Mouse (Mus musculus) left cerebral cortex, postnatal 36 days (tissue): ENCODE results near the gene Snurf. TPM values are rescaled to one million over a fixed set of nuclear protein-coding genes. Genes with fewer than 3 reads are reported as not detected.

Source experiments
- DNase-seq, 2 experiments: peaks; one replicate each; pipeline ENCODE4 v3.0.0; 2021 to 2022; ENCODE audit warnings: low spot score in 2 of 2, mixed read lengths in 1 of 2
- intact Hi-C: fragments of 180-260 bp; cut with DNase I; formaldehyde crosslinking; loops from one replicate; pipeline ENCODE4 v1.15.1; 2025
- total RNA-seq, 2 experiments: library from RNA; stranded (reverse); gene quantifications; 2 replicates each; pipeline ENCODE4 v1.2.3; 2021

Gene Snurf
- total RNA-seq = 1,000 to 10,000 TPM; 2,435 to 2,615 TPM

- intact Hi-C loops = loop anchor here (5.0 kb wide), 2 partner anchors 43 to 243 kb away; no protein-coding TSS in a partner anchor
- DNase-seq = peak; percentile 79 to 83
These were observed at the start of gene Snurf, which contains the start of gene Gm38393 for GRCm38 (mm10) chr7:60004606-60005330. Gene Snurf, minus strand, starts transcription at chr7:60005049. Gene Gm38393, minus strand, starts transcription at chr7:60005064.

GRCm38 (mm10) chr7:60047481-60048201, 42.8 kb upstream of the Snurf start:
- peak; percentile 21 to 31 for DNase-seq
- intact Hi-C loops = loop anchor here (5.0 kb wide), 1 partner anchor 40 kb away; the partner anchor contains the start of genes Gm38393 and Snurf

DNA sequence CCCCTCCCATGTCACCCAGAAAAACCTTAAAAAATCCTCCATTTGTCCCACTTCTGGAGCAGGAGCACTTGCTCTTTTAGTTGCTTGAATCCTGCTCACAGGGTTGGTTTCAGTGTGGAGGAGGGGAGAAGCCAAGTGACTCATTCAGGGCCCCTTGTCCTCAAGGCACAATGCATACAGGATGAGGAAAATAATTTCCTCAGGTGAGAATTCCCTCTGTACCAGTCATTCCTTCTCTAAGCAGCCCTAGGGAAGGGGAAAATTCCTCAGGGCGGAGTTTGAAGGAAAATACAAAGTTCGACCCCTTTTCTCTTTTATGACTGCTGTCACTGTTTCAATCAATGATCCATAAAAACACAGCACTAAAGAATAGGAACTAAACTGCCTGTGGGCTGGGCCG, 8.3 kb upstream of the Snurf start:
- intact Hi-C loops = no loop called here
- DNase-seq = no peak

- no peak for DNase-seq
- intact Hi-C loops = loop anchor here (5.0 kb wide), 2 partner anchors 39 to 239 kb away; no protein-coding TSS in a partner anchor
These were observed 3.0 kb upstream of the Snurf start for GRCm38 (mm10) chr7:60007727-60008360.

DNA sequence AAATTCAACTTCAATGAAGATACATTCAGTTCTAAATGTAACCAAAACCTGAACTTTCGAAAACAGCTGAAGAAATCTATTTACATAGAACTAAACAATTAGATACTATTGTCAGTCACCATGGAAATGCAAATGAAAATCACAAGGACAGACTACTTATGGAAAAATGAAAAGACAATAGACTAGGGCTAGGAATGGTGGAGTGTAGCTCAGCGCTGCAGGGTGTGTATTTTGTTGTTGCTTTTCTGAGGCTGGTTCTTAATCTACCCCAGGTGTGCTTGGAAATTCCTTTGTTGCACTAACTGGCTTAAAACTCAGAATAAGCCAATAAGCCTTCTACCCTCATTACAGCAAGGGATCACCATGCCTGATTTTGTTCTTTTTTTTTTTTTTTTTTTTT, 1.4 kb upstream of the Snurf start:
- no peak for DNase-seq
- intact Hi-C loops = loop anchor here (5.0 kb wide), 2 partner anchors 41 to 241 kb away; no protein-coding TSS in a partner anchor

DNA sequence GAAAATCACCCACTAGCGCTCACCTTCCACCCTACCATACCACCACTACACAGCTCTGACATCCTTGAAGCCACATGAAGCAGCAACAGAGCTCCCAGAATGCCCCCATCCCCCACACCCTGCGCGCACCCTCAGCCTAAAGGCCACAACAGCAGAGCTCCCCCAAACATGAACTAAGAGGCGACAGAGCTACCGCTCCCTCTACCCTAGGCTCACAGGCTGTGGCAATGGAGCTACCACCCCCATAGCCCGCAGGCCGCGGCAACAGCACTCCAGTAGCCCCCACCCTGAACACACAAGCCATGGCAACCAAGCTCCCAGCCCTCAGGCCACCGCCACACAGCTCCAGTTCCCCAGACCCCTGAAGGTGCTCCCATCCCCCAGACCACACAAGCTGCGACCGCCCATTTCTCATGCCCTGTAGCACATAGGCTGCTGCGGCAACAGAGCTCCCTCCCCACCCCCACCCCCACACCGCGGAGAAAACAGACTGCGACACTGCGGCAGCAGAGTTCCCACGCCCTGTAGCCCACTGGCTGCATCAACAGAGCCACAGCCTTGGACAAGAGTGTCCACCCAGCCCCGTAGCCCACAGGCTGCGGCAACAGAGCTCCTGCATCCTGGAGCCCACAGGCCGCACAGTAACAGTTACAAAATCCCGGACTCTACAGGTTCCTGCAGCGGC, 786 bp downstream of the Snurf start:
- peak; percentile 27 to 44 for DNase-seq
- intact Hi-C loops = no loop called here

DNA sequence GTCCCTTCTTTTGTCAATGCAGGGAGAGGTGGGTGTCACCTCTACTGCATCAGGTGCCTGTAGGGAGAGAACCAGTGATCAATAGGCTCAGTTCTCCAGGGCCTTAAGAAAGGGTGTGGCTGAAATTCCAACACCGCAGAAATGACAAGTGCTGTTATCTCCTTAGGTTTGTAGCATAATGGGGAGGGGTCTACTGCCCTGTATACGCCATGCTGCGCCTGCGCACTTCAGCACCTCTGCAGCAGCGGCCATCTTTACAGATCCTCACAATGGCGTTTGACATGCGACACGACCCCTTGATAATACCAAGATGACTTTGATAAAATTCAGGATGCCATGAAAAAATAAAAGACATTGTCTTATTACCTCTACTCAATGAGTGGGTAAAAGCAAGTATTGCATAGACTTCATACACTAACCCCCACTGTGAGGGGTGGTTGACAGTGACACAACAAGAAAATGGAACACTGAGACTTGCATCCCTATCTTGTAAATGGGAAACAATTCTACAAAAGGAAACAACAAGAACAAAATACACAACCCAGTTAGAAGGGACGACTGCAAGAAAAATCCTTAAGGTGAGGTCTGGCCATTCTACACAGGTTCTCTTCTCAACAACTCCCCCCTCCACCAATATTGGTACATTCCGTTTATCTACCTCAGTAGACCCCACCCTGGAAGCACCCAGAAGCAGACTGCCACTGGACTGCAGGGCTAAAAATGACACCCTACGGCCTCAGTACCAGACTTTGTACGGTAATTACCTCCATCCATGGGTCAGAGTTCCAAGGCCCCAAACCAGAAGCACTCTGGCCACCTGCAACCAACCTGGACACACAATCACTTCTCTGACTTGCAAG, 1.6 kb downstream of the Snurf start:
- intact Hi-C loops = no loop called here
- DNase-seq = peak; percentile 21 to 38

DNA sequence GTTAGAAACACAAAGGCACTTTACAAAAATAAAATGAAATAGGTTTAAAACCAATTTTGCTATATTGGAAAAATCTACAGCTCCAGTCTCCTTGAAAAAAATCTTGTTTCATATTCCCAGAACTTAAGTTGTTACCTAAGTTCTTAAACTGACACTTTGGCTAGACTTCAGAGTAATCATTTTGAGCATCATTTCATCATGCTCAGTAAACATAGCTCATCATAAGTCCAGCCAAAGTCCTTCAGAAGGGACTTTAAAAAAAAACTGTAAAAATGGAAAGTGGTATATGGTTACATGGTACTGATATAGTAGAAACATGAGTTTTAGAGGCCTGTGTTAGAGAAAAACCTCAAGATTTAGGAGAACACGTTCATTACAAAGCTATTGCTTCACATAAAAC, 26.2 kb downstream of the Snurf start:
- intact Hi-C loops = no loop called here
- DNase-seq = no peak

Other genes with a start within 250 kb of the Snurf start
- gene Gm38393, start within 50 bp of the Snurf start, total RNA-seq = 10 to 100 TPM; 59.3 to 81.3 TPM
- 100 to 1,000 TPM; 846 to 963 TPM for gene Snrpn, start 135.2 kb upstream of the Snurf start, total RNA-seq